Mouse (Mus musculus): ENCODE measurements around the gene Dnajc25.

DNA sequence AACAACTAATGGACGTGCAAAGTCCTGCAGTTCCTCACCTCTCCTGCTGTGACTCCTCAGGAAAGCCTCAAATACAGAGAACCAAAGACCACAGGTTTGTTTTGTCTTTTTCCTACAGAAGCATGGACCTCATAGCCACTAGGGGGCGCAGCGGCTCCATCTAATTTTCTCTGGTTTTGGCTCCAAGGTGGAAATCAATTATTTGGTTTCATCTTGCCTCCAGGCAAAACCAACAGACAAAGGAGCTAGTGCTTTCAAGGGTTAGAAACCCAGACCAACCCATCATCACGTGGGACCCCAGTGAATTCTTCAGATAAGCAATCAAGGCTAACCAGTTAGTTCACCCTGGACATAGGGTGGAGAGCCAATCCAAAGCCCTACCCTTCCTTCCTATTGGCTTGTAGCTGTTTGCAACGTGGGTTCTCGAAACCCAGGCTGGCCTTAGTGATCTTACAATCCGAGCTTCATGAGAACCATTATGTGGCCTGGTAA, 9.7 kb upstream of the Dnajc25 start:
- TF ChIP-seq POU5F1 (IDR thresholded peaks at IDR 0.05; ENCODE audit: borderline replicate concordance, low read length) (no peak), CTCF (conservative IDR thresholded peaks at IDR 0.05; ENCODE audit: low read length) (peak; percentile 89)

Measured in E14TG2a.4 (cell line).